Mouse (Mus musculus) forebrain, embryonic 14.5 days (tissue): Measurements from ENCODE around the gene Kyat1. TPM values are rescaled to one million over a fixed set of nuclear protein-coding genes. Genes with fewer than 3 reads are reported as not detected.
A peak's percentile ranks its signal among the peaks of the same experiment; 100 is the strongest.

Source experiments
- ATAC-seq: fragments of 200-750 bp; cut with Nextera tagmentation; 2 replicates; pipeline ENCODE4 v1.8.0; 2017; ENCODE audit warnings: mild to moderate bottlenecking, moderate library complexity
- DNase-seq: peaks from one replicate; pipeline ENCODE4 v3.0.0-alpha.2; 2015; ENCODE audit warnings: low spot score
- H3K27ac ChIP-seq: fragments of 300-500 bp; sonication (generic); 2 replicates; pipeline ENCODE4 v1.5.1; 2014; ENCODE audit warnings: low read depth, mild to moderate bottlenecking, control low read depth, low read length, moderate library complexity
- H3K27me3 ChIP-seq: fragments of 300-500 bp; sonication (generic); replicated peaks from 2 replicates; pipeline ENCODE4 v1.6.1; 2014; ENCODE audit warnings: low read length, control low read depth, mixed read lengths; ENCODE audit not compliant: control insufficient read depth, insufficient read depth
- H3K36me3 ChIP-seq: fragments of 300-500 bp; sonication (generic); 2 replicates; pipeline ENCODE4 v1.6.1; 2014; ENCODE audit warnings: low read length, control low read depth; ENCODE audit not compliant: control insufficient read depth, insufficient read depth
- H3K4me1 ChIP-seq: fragments of 300-500 bp; sonication (generic); 2 replicates; pipeline ENCODE4 v1.6.1; 2014; ENCODE audit warnings: antibody characterized with exemption, low read length, control low read depth; ENCODE audit not compliant: control insufficient read depth, insufficient read depth
- H3K4me2 ChIP-seq: fragments of 300-500 bp; sonication (generic); 2 replicates; pipeline ENCODE4 v1.6.1; 2014; ENCODE audit warnings: mild to moderate bottlenecking, control low read depth, low read length
- H3K4me3 ChIP-seq: fragments of 300-500 bp; sonication (generic); 2 replicates; pipeline ENCODE4 v1.5.1; 2014; ENCODE audit warnings: low read depth, low read length, control low read depth
- H3K9ac ChIP-seq: fragments of 300-500 bp; sonication (generic); 2 replicates; pipeline ENCODE4 v1.6.1; 2014; ENCODE audit warnings: mild to moderate bottlenecking, low read length, control low read depth, moderate library complexity
- H3K9me3 ChIP-seq: fragments of 300-500 bp; sonication (generic); replicated peaks from 2 replicates; pipeline ENCODE4 v1.6.1; 2016; ENCODE audit warnings: low read length, control low read depth, mixed read lengths; ENCODE audit not compliant: control insufficient read depth
- WGBS: fragments of 180-500 bp; shearing (Covaris S2); extraction: QIAGEN DNeasy Blood & Tissue Kit; methylation state at CpG from one replicate; pipeline ENCODE4 v1.1.7; 2014; 5-methylcytosine and 5-hydroxymethylcytosine counted together
- polyA plus RNA-seq: library from polyadenylated mRNA; unstranded; fragments of >200 nt; fragmentation: Nextera tagmentation; extraction: Ambion mirVana; gene quantifications from 2 replicates; pipeline ENCODE4 v1.2.1, GENCODE M21; 2014

Gene Kyat1
- polyA plus RNA-seq, 1 experiment from 2014 or later, result 17.7 TPM

GRCm38 (mm10) chr2:30236426-30237198 lies 31.0 kb upstream of the Kyat1 start:
- peak overlapping the region; percentile 81 for H3K4me2 ChIP-seq
- peak overlapping the region; percentile 90 for H3K9ac ChIP-seq
- WGBS, result 4% methylated on average over 18 of the region's 18 CpGs
- H3K4me1 ChIP-seq, result peaks cover 17% of the 10 kb centered on the region
- H3K4me3 ChIP-seq, result peak overlapping the region; percentile 89
- H3K27ac ChIP-seq, result peak overlapping the region; percentile 90; the same call in 1 of the 2 replicates
- peak; percentile 17 for DNase-seq
- peak; percentile 2; the same call in 1 of the 2 replicates for ATAC-seq
- no peaks in the 10 kb centered on the region for H3K9me3 ChIP-seq
- peaks cover 18% of the 10 kb centered on the region for H3K36me3 ChIP-seq
- no peaks in the 10 kb centered on the region for H3K27me3 ChIP-seq

GRCm38 (mm10) chr2:30235593-30235992 lies 29.9 kb upstream of the Kyat1 start:
- Histone ChIP-seq H3K27ac (no peak overlapping the region), H3K36me3 (peaks cover 7% of the 10 kb centered on the region), H3K27me3 (no peaks in the 10 kb centered on the region), H3K4me1 (peaks cover 17% of the 10 kb centered on the region), H3K9ac (no peak overlapping the region), H3K9me3 (no peaks in the 10 kb centered on the region), H3K4me2 (no peak overlapping the region), H3K4me3 (no peak overlapping the region)
- ATAC-seq (no peak), DNase-seq (no peak)
- 91% methylated on average over 5 of the region's 5 CpGs for WGBS

GRCm38 (mm10) chr2:30216293-30216692 lies 10.6 kb upstream of the Kyat1 start:
- ATAC-seq (no peak), DNase-seq (no peak)
- 96% methylated on average over 5 of the region's 5 CpGs for WGBS
- Histone ChIP-seq H3K9me3 (no peaks in the 10 kb centered on the region), H3K4me3 (no peak overlapping the region), H3K36me3 (no peaks in the 10 kb centered on the region), H3K4me2 (no peak overlapping the region), H3K27me3 (no peaks in the 10 kb centered on the region), H3K27ac (no peak overlapping the region), H3K9ac (no peak overlapping the region), H3K4me1 (no peaks in the 10 kb centered on the region)

- 89% methylated on average over 6 of the region's 6 CpGs for WGBS
- H3K27ac ChIP-seq, result no peak overlapping the region
- no peak overlapping the region for H3K9ac ChIP-seq
- no peaks in the 10 kb centered on the region for H3K27me3 ChIP-seq
- no peaks in the 10 kb centered on the region for H3K36me3 ChIP-seq
- no peaks in the 10 kb centered on the region for H3K4me1 ChIP-seq
- no peak for DNase-seq
- H3K4me3 ChIP-seq, result no peak overlapping the region
- no peaks in the 10 kb centered on the region for H3K9me3 ChIP-seq
- ATAC-seq, result no peak
- no peak overlapping the region for H3K4me2 ChIP-seq
Measured at GRCm38 (mm10) chr2:30215493-30215892, 9.8 kb upstream of the Kyat1 start.

- ATAC-seq (no peak), DNase-seq (no peak)
- Histone ChIP-seq H3K36me3 (no peaks in the 10 kb centered on the region), H3K27ac (no peak overlapping the region), H3K4me1 (no peaks in the 10 kb centered on the region), H3K9me3 (no peaks in the 10 kb centered on the region), H3K4me3 (no peak overlapping the region), H3K27me3 (no peaks in the 10 kb centered on the region), H3K9ac (no peak overlapping the region), H3K4me2 (no peak overlapping the region)
- WGBS, result 96% methylated on average over 3 of the region's 3 CpGs
Measured at GRCm38 (mm10) chr2:30214745-30215144, 9.1 kb upstream of the Kyat1 start.

- H3K4me3 ChIP-seq, result no peak overlapping the region
- H3K4me2 ChIP-seq, result no peak overlapping the region
- DNase-seq, result no peak
- no peaks in the 10 kb centered on the region for H3K27me3 ChIP-seq
- no peaks in the 10 kb centered on the region for H3K9me3 ChIP-seq
- 87% methylated on average over 1 of the region's 1 CpGs for WGBS
- no peaks in the 10 kb centered on the region for H3K36me3 ChIP-seq
- H3K9ac ChIP-seq, result no peak overlapping the region
- no peak for ATAC-seq
- no peak overlapping the region for H3K27ac ChIP-seq
- H3K4me1 ChIP-seq, result no peaks in the 10 kb centered on the region
Measured at GRCm38 (mm10) chr2:30212951-30213350, 7.3 kb upstream of the Kyat1 start.

GRCm38 (mm10) chr2:30212169-30212545 lies 6.5 kb upstream of the Kyat1 start:
- no peaks in the 10 kb centered on the region for H3K9me3 ChIP-seq
- WGBS, result 84% methylated on average over 4 of the region's 4 CpGs
- H3K9ac ChIP-seq, result no peak overlapping the region
- no peak overlapping the region for H3K27ac ChIP-seq
- no peaks in the 10 kb centered on the region for H3K4me1 ChIP-seq
- no peaks in the 10 kb centered on the region for H3K27me3 ChIP-seq
- no peak overlapping the region for H3K4me3 ChIP-seq
- no peak for ATAC-seq
- H3K36me3 ChIP-seq, result no peaks in the 10 kb centered on the region
- no peak overlapping the region for H3K4me2 ChIP-seq
- DNase-seq, result no peak

- Histone ChIP-seq H3K36me3 (no peaks in the 10 kb centered on the region), H3K27ac (no peak overlapping the region), H3K4me2 (no peak overlapping the region), H3K9ac (no peak overlapping the region), H3K4me1 (peaks cover under 1% of the 10 kb centered on the region; the same call in 1 of the 2 replicates), H3K27me3 (no peaks in the 10 kb centered on the region), H3K9me3 (no peaks in the 10 kb centered on the region), H3K4me3 (no peak overlapping the region)
- DNase-seq, result no peak
- no peak for ATAC-seq
- 80% methylated on average over 6 of the region's 6 CpGs for WGBS
Measured at GRCm38 (mm10) chr2:30211408-30212168, 5.9 kb upstream of the Kyat1 start.

GRCm38 (mm10) chr2:30207886-30208285 lies 2.2 kb upstream of the Kyat1 start:
- Histone ChIP-seq H3K36me3 (no peaks in the 10 kb centered on the region), H3K4me1 (peaks cover 10% of the 10 kb centered on the region), H3K9me3 (no peaks in the 10 kb centered on the region), H3K4me3 (no peak overlapping the region), H3K27me3 (no peaks in the 10 kb centered on the region), H3K4me2 (no peak overlapping the region), H3K27ac (no peak overlapping the region), H3K9ac (no peak overlapping the region)
- 75% methylated on average over 5 of the region's 5 CpGs for WGBS
- ATAC-seq (no peak), DNase-seq (no peak)
